16 mouse cellular contexts compared by ENCODE assay signal in genomic region chr13:49196211-49196610, GRCm38 (mm10).
"Had no signal": no experiment of that assay in that cellular context is flagged by ENCODE, and none has a peak within 500 bp of the region (broad histone marks: within the 10 kb centered on the region; RNA-seq: fewer than 3 reads in every experiment).

No protein-coding gene starts in this region.

- H3K4me2 ChIP-seq: limb, embryonic 13.5 days; liver, embryonic 13.5 days; lung, embryonic 15.5 days; midbrain, embryonic 12.5 days; midbrain, embryonic 15.5 days; neural tube, embryonic 12.5 days; neural tube, embryonic 15.5 days; stomach, embryonic 15.5 days had no signal

- H3K9me3 ChIP-seq: limb, embryonic 10.5 days; limb, embryonic 13.5 days; liver, embryonic 13.5 days; lung, embryonic 15.5 days; midbrain, embryonic 12.5 days; midbrain, embryonic 15.5 days; neural tube, embryonic 12.5 days; neural tube, embryonic 15.5 days; stomach, embryonic 15.5 days had no signal

- DNase-seq: kidney, adult 18-20 months; kidney, adult 9 months; liver, embryonic 13.5 days; lung, postnatal 10 days; right cerebral cortex, adult 18-20 months; right cerebral cortex, postnatal 14 days; right cerebral cortex, postnatal 4 days; thymus, postnatal 25 days had no signal

- ATAC-seq: midbrain, embryonic 15.5 days had no signal

- H3K9ac ChIP-seq: limb, embryonic 13.5 days; liver, embryonic 13.5 days; lung, embryonic 15.5 days; midbrain, embryonic 12.5 days; midbrain, embryonic 15.5 days; neural tube, embryonic 12.5 days; neural tube, embryonic 15.5 days; stomach, embryonic 15.5 days had no signal

- H3K27ac ChIP-seq: limb, embryonic 10.5 days; limb, embryonic 13.5 days; liver, embryonic 13.5 days; lung, embryonic 15.5 days; midbrain, embryonic 12.5 days; midbrain, embryonic 15.5 days; neural tube, embryonic 12.5 days; neural tube, embryonic 15.5 days; stomach, embryonic 15.5 days had no signal

- H3K27me3 ChIP-seq: limb, embryonic 13.5 days; liver, embryonic 13.5 days; lung, embryonic 15.5 days; midbrain, embryonic 12.5 days; midbrain, embryonic 15.5 days; neural tube, embryonic 12.5 days; neural tube, embryonic 15.5 days; stomach, embryonic 15.5 days had no signal

- H3K4me3 ChIP-seq: limb, embryonic 10.5 days; limb, embryonic 13.5 days; liver, embryonic 13.5 days; lung, embryonic 15.5 days; midbrain, embryonic 12.5 days; midbrain, embryonic 15.5 days; neural tube, embryonic 12.5 days; neural tube, embryonic 15.5 days; stomach, embryonic 15.5 days had no signal

- H3K36me3 ChIP-seq: limb, embryonic 10.5 days; lung, embryonic 15.5 days; midbrain, embryonic 12.5 days; midbrain, embryonic 15.5 days; neural tube, embryonic 15.5 days had no signal
